Mouse (Mus musculus) megakaryocyte, embryonic 14.5 days (primary cell): Measurements from ENCODE around the gene Pxn.

ENCODE experiments used
- FLI1 ChIP-seq: IDR thresholded peaks from 2 replicates; pipeline ENCODE4 v1.6.1; 2012; ENCODE audit warnings: low read length, inconsistent platforms, mixed read lengths
- GATA1 ChIP-seq: IDR thresholded peaks from 3 replicates; pipeline ENCODE4 v1.6.1; 2012; ENCODE audit warnings: mixed read lengths, low read length, inconsistent platforms, borderline replicate concordance

GRCm38 (mm10) chr5:115483385-115483784, 23.1 kb upstream of the Pxn start:
- TF ChIP-seq GATA1, result no peak
- TF ChIP-seq FLI1, result no peak
